In the genomic region with DNA sequence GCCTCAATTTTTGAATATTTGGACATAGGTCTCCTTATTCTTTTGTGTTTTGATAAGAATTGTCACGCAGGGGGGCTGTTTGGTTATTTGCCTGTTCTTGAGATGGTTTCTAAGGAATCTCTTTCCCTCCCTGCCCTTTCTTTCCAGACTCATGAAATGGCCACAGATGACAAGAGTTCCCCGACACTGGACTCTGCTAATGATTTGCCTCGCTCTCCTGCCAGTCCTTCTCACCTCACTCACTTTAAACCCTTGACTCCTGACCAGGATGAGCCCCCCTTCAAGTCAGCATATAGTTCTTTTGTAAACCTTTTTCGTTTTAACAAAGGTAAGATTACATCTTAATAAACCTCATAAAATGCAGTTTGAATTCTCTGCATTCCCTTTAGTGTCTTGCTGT, we compare ENCODE assay signal across 32 mouse cellular contexts.
"Had no signal": no experiment of that assay in that cellular context is flagged by ENCODE, and none has a peak within 500 bp of the region (broad histone marks: within the 10 kb centered on the region; RNA-seq: fewer than 3 reads in every experiment).

No protein-coding gene starts in this region.

- H3K27me3 ChIP-seq: heart, embryonic 12.5 days; heart, embryonic 13.5 days; heart, embryonic 15.5 days; hindbrain, embryonic 12.5 days; hindbrain, embryonic 13.5 days; hindbrain, embryonic 15.5 days; intestine, embryonic 15.5 days; kidney, embryonic 15.5 days had no signal

- H3K27ac ChIP-seq: heart, adult 2 months; heart, embryonic 10.5 days; heart, embryonic 13.5 days; heart, embryonic 15.5 days; hindbrain, embryonic 10.5 days; hindbrain, embryonic 12.5 days; hindbrain, embryonic 13.5 days; hindbrain, embryonic 14.5 days; hindbrain, embryonic 15.5 days; hindbrain, postnatal 0 days; intestine, embryonic 15.5 days; kidney, embryonic 15.5 days; kidney, postnatal 0 days; layer of hippocampus, adult 2 months; left cerebral cortex, adult 2 months had no signal

- ATAC-seq: hindbrain, embryonic 16.5 days; hindbrain, postnatal 0 days; inflammation-experienced regulatory T-cells, adult 6 months; intestine, embryonic 15.5 days; intestine, embryonic 16.5 days; intestine, postnatal 0 days had no signal

- H3K9me3 ChIP-seq: heart, embryonic 10.5 days; heart, embryonic 12.5 days; heart, embryonic 13.5 days; heart, embryonic 15.5 days; hindbrain, embryonic 10.5 days; hindbrain, embryonic 12.5 days; hindbrain, embryonic 13.5 days; hindbrain, embryonic 15.5 days; intestine, embryonic 15.5 days; kidney, embryonic 15.5 days had no signal

- DNase-seq: heart, adult 18-20 months; heart, adult 2 months; heart, postnatal 10 days; heart, postnatal 14 days; heart, postnatal 36 days; heart, postnatal 4 days; kidney, adult 18-20 months; kidney, adult 8-10 months; kidney, postnatal 10 days; kidney, postnatal 4 days; layer of hippocampus, adult 9-11 months; layer of hippocampus, postnatal 36 days had no signal

- H3K4me2 ChIP-seq: heart, embryonic 11.5 days; heart, embryonic 12.5 days; heart, embryonic 13.5 days; heart, embryonic 15.5 days; hindbrain, embryonic 12.5 days; hindbrain, embryonic 13.5 days; hindbrain, embryonic 14.5 days; hindbrain, embryonic 15.5 days; intestine, embryonic 15.5 days; kidney, embryonic 15.5 days had no signal

- H3K9ac ChIP-seq: heart, embryonic 12.5 days; heart, embryonic 13.5 days; heart, embryonic 15.5 days; hindbrain, embryonic 12.5 days; hindbrain, embryonic 13.5 days; hindbrain, embryonic 14.5 days; hindbrain, embryonic 15.5 days; intestine, embryonic 15.5 days; kidney, embryonic 15.5 days had no signal

- H3K4me3 ChIP-seq: heart, adult 2 months; heart, embryonic 10.5 days; heart, embryonic 12.5 days; heart, embryonic 13.5 days; heart, embryonic 15.5 days; hindbrain, embryonic 10.5 days; hindbrain, embryonic 12.5 days; hindbrain, embryonic 13.5 days; hindbrain, embryonic 15.5 days; intestine, embryonic 15.5 days; kidney, embryonic 15.5 days; layer of hippocampus, adult 2 months; left cerebral cortex, adult 2 months had no signal
